Comparison of ENCODE assay signal across 12 mouse cellular contexts in genomic region chr3:154798806-154799205, GRCm38 (mm10).
"Had no signal": no experiment of that assay in that cellular context is flagged by ENCODE, and none has a peak within 500 bp of the region (broad histone marks: within the 10 kb centered on the region; RNA-seq: fewer than 3 reads in every experiment).

No protein-coding gene starts in this region.

- H3K36me3 ChIP-seq: limb, embryonic 10.5 days; liver, embryonic 15.5 days; neural tube, embryonic 15.5 days had no signal

- H3K27ac ChIP-seq: limb, embryonic 10.5 days; liver, embryonic 15.5 days; neural tube, embryonic 15.5 days had no signal

- DNase-seq: kidney, postnatal 14 days; lung, adult 2 months; lung, postnatal 36 days; midbrain, embryonic 14.5 days; right cerebral cortex, adult 18-20 months; thymus, adult 18-20 months; thymus, postnatal 14 days had no signal

- H3K9me3 ChIP-seq: limb, embryonic 10.5 days; liver, embryonic 15.5 days; neural tube, embryonic 15.5 days had no signal

- ATAC-seq: lung, postnatal 0 days had no signal

- H3K4me1 ChIP-seq: liver, embryonic 15.5 days had no signal

- H3K27me3 ChIP-seq: liver, embryonic 15.5 days; neural tube, embryonic 15.5 days had no signal

- H3K4me3 ChIP-seq: limb, embryonic 10.5 days; liver, embryonic 15.5 days; myocyte; neural tube, embryonic 15.5 days had no signal
